In the genomic region with DNA sequence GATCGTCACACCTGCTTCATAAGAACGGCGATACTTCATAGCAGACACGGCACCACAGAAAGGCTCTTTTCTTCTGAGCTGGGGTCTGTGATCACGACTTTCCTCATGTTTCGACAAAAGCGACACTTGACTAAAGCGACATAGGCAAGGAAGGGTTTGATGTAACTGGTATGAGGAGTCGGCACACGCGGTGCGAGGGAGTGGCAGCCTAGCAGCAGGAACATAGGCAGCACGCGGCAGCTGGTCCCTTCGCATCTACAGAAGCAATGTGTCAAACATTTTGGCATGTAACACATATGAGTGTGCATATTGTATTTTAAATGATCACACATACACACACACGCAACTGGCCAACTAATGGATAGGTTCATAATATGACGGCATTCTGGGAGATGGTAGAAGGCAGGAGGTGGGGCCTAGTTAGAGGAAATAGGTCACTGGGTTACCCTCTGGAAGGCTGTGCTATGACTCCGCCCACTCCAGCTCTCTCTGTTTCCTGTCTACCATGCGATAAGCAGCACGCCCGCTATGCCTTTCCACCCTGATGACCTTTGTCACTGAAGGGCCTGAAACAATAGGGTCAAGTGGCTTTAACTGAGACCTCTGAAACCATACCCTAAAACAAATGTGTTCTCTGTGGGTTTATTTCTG, we compare ENCODE assay signal across 8 mouse cellular contexts.
DNase-seq lines count a peak whose midpoint lies in the region; ATAC-seq and TF ChIP-seq lines count a peak whose summit lies in the region.

No protein-coding gene starts in this region.

- peak overlapping the region; percentile 8; the same call in 1 of the 2 replicates for H3K4me2 ChIP-seq in hindbrain, embryonic 13.5 days
- no peak overlapping the region for H3K4me2 ChIP-seq in hindbrain, embryonic 16.5 days (ENCODE audit: low read length)

- TF ChIP-seq POLR2A in thymus, adult 2 months (IDR thresholded peaks at IDR 0.05; ENCODE audit: control insufficient read depth, extremely low read depth, insufficient read depth, low read length, poor library complexity): no peak

- ATAC-seq in hindbrain, embryonic 13.5 days (ENCODE audit: low FRiP score): no peak
- ATAC-seq in hindbrain, embryonic 16.5 days: no peak

- intact Hi-C loops in gastrocnemius, postnatal 36 days (cut with DNase I): no loop called here
- intact Hi-C loops in left cerebral cortex, postnatal 10 days (cut with DNase I): no loop called here

- 80% methylated on average over 21 of the region's 21 CpGs for WGBS in hindbrain, embryonic 13.5 days
- WGBS in hindbrain, embryonic 16.5 days: 84% methylated on average over 21 of the region's 21 CpGs
- WGBS in thymus, adult 2 months: 82% methylated on average over 21 of the region's 21 CpGs
- 80% methylated on average over 21 of the region's 21 CpGs for WGBS in embryonic facial prominence, embryonic 10.5 days

- H3K27me3 ChIP-seq in hindbrain, embryonic 13.5 days: no peaks in the 10 kb centered on the region
- H3K27me3 ChIP-seq in hindbrain, embryonic 16.5 days (replicated peaks; ENCODE audit: control insufficient read depth, insufficient read depth, low read length): no peaks in the 10 kb centered on the region
- no peaks in the 10 kb centered on the region for H3K27me3 ChIP-seq in thymus, adult 2 months (ENCODE audit: control insufficient read depth, insufficient read depth, low read length)
- no peaks in the 10 kb centered on the region for H3K27me3 ChIP-seq in embryonic facial prominence, embryonic 10.5 days (replicated peaks; ENCODE audit: low read depth, poor library complexity, severe bottlenecking)

- H3K4me3 ChIP-seq in hindbrain, embryonic 13.5 days: no peak overlapping the region
- H3K4me3 ChIP-seq in hindbrain, embryonic 16.5 days (ENCODE audit: low read length): no peak overlapping the region
- H3K4me3 ChIP-seq in thymus, adult 2 months (ENCODE audit: control insufficient read depth, insufficient read depth, low read length): peak overlapping the region; percentile 31
- H3K4me3 ChIP-seq in embryonic facial prominence, embryonic 10.5 days: no peak overlapping the region

- no peak overlapping the region for H3K9ac ChIP-seq in hindbrain, embryonic 13.5 days
- H3K9ac ChIP-seq in hindbrain, embryonic 16.5 days (ENCODE audit: low read depth, low read length): no peak overlapping the region

- H3K4me1 ChIP-seq in hindbrain, embryonic 13.5 days (replicated peaks): no peaks in the 10 kb centered on the region; the same call in 1 of the 2 replicates
- no peaks in the 10 kb centered on the region for H3K4me1 ChIP-seq in hindbrain, embryonic 16.5 days (ENCODE audit: control insufficient read depth, insufficient read depth, low read depth, low read length)
- peaks cover 15% of the 10 kb centered on the region for H3K4me1 ChIP-seq in thymus, adult 2 months (replicated peaks; ENCODE audit: control insufficient read depth, insufficient read depth, low read length)
- no peaks in the 10 kb centered on the region for H3K4me1 ChIP-seq in embryonic facial prominence, embryonic 10.5 days

- no peaks in the 10 kb centered on the region for H3K9me3 ChIP-seq in hindbrain, embryonic 13.5 days
- no peaks in the 10 kb centered on the region for H3K9me3 ChIP-seq in hindbrain, embryonic 16.5 days (ENCODE audit: control insufficient read depth, low read length)
- H3K9me3 ChIP-seq in embryonic facial prominence, embryonic 10.5 days: no peaks in the 10 kb centered on the region

- DNase-seq in R1 (ENCODE audit: low read depth, low spot score): peak; percentile 92
- peak; percentile 78 for DNase-seq in liver
- DNase-seq in thymus, adult 2 months: peak; percentile 62
- no peak for DNase-seq in gastrocnemius, postnatal 36 days
- DNase-seq in embryonic facial prominence, embryonic 10.5 days (ENCODE audit: low spot score): no peak
- no peak for DNase-seq in left cerebral cortex, postnatal 10 days (ENCODE audit: extremely low spot score in 1 of 2, low spot score in 2 of 2)

- no peaks in the 10 kb centered on the region for H3K36me3 ChIP-seq in hindbrain, embryonic 13.5 days
- no peaks in the 10 kb centered on the region for H3K36me3 ChIP-seq in hindbrain, embryonic 16.5 days (ENCODE audit: control insufficient read depth, insufficient read depth, low read length)
- H3K36me3 ChIP-seq in thymus, adult 2 months (ENCODE audit: control insufficient read depth, insufficient read depth, low read length): no peaks in the 10 kb centered on the region
- no peaks in the 10 kb centered on the region for H3K36me3 ChIP-seq in embryonic facial prominence, embryonic 10.5 days (replicated peaks)

- no peak overlapping the region for H3K27ac ChIP-seq in hindbrain, embryonic 13.5 days
- H3K27ac ChIP-seq in hindbrain, embryonic 16.5 days (ENCODE audit: low read depth, low read length): no peak overlapping the region
- peak overlapping the region; percentile 59 for H3K27ac ChIP-seq in thymus, adult 2 months (ENCODE audit: control insufficient read depth, insufficient read depth, low read length)
- H3K27ac ChIP-seq in embryonic facial prominence, embryonic 10.5 days (replicated peaks): no peak overlapping the region

- TF ChIP-seq CTCF in thymus, adult 2 months (IDR thresholded peaks at IDR 0.05; ENCODE audit: borderline replicate concordance, control insufficient read depth, extremely low read depth, insufficient read depth, low read length, poor library complexity): no peak

Comparison
In these comparisons a context has a peak if more than half of its experiments do, and no peak if none do; other contexts are left out.
1. DNase-seq: peak in R1 (single experiment), liver (single experiment) and thymus, adult 2 months (single experiment); none in gastrocnemius, postnatal 36 days (0 of 2), embryonic facial prominence, embryonic 10.5 days (single experiment) and left cerebral cortex, postnatal 10 days (0 of 2).